Comparison of ENCODE assay signal across 8 mouse cellular contexts in the genomic region with DNA sequence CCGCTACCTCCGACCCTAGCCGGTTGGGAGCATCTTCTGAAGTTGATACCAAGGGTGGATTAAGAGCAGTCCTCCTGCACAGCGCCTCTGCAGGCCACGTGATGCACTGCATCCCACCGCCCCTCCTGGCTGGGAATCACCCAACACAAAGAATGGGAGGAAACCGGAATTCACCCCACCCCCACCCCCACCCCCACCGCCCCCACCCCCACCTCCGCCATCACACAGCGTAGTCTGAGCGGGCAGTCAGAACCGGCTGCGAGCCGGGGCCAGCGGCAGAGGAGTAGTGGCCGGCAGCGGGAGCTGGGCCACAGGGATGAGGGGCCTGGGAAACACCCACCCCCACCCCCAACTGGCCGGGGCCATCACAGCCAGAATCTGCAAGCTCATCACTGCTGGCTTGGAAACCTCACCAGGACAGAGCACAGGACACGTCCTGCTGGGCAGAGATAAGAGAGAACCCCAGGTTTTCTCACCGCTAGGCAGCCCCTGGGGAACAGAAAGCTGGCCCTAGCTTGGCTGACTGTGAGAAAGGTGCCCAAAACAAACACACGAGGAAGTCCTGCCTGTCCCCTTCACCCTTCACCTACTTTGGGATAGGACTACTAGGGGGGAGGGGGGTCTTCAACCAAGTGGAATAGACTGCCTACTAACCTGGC.
DNase-seq lines count a peak whose midpoint lies in the region; ATAC-seq and TF ChIP-seq lines count a peak whose summit lies in the region.

No protein-coding gene starts in this region.

- peak; percentile 22 for DNase-seq in A20 (ENCODE audit: low read depth, low spot score)
- DNase-seq in adrenal gland, adult 8-10 months: peak; percentile 60
- DNase-seq in kidney, postnatal 0 days (ENCODE audit: low spot score): peak; percentile 92
- DNase-seq in lung, embryonic 14.5 days: peak; percentile 92
- peak; percentile 46 for DNase-seq in ovary, postnatal 10 days (ENCODE audit: low spot score)
- DNase-seq in thymus, postnatal 4 days: peak; percentile 78

- TF ChIP-seq CTCF in kidney, postnatal 0 days (IDR thresholded peaks at IDR 0.05; ENCODE audit: low read depth): peak; percentile 84
- TF ChIP-seq CTCF in lung, embryonic 14.5 days (IDR thresholded peaks at IDR 0.05; ENCODE audit: low read depth): peak; percentile 90

- H3K9ac ChIP-seq in heart, embryonic 14.5 days (ENCODE audit: low read length): peak overlapping the region; percentile 65; the same call in 1 of the 2 replicates
- H3K9ac ChIP-seq in kidney, postnatal 0 days (ENCODE audit: low read depth, low read length): peak overlapping the region; percentile 25; the same call in 1 of the 2 replicates
- peak overlapping the region; percentile 48 for H3K9ac ChIP-seq in lung, embryonic 14.5 days

- peak overlapping the region in 1 of 2 experiments; percentile 26; a peak in 3 of 4 replicates for H3K4me3 ChIP-seq in heart, embryonic 14.5 days (ENCODE audit: control insufficient read depth in 1 of 2, insufficient read depth in 1 of 2, low read depth in 1 of 2, low read length in 2 of 2)
- H3K4me3 ChIP-seq in kidney, postnatal 0 days (replicated peaks; ENCODE audit: low read depth, low read length): no peak overlapping the region
- peak overlapping the region; percentile 27 for H3K4me3 ChIP-seq in lung, embryonic 14.5 days (ENCODE audit: low read depth, low read length)

- WGBS in heart, embryonic 14.5 days: 4% methylated on average over 18 of the region's 21 CpGs
- under 1% methylated on average over 18 of the region's 21 CpGs for WGBS in kidney, postnatal 0 days
- under 1% methylated on average over 20 of the region's 21 CpGs for WGBS in lung, embryonic 14.5 days

- H3K4me2 ChIP-seq in heart, embryonic 14.5 days (ENCODE audit: low read length): peak overlapping the region; percentile 62
- H3K4me2 ChIP-seq in kidney, postnatal 0 days (ENCODE audit: low read length): peak overlapping the region; percentile 44
- peak overlapping the region; percentile 63 for H3K4me2 ChIP-seq in lung, embryonic 14.5 days

- H3K9me3 ChIP-seq in heart, embryonic 14.5 days (ENCODE audit: control insufficient read depth, low read length): 0 out of 2 replicates have a peak, but pooled peaks cover 3% of the 10 kb centered on the region
- H3K9me3 ChIP-seq in kidney, postnatal 0 days (replicated peaks; ENCODE audit: low read length): no peaks in the 10 kb centered on the region
- H3K9me3 ChIP-seq in lung, embryonic 14.5 days (ENCODE audit: low read depth, low read length): no peaks in the 10 kb centered on the region

- H3K27ac ChIP-seq in heart, embryonic 14.5 days (replicated peaks in 1 of 2; ENCODE audit: control insufficient read depth in 1 of 2, insufficient read depth in 1 of 2, low read depth in 2 of 2, low read length in 2 of 2): peak overlapping the region; percentile 14 to 41; a peak in 1 of 4 replicates
- peak overlapping the region; percentile 43 for H3K27ac ChIP-seq in kidney, postnatal 0 days
- H3K27ac ChIP-seq in lung, embryonic 14.5 days (ENCODE audit: low read depth): peak overlapping the region; percentile 55; the same call in 1 of the 2 replicates

- peak; percentile 88 for ATAC-seq in erythroblast, adult 5-6 weeks (replicated peaks; ENCODE audit: low FRiP score, poor library complexity, severe bottlenecking)
- peak; percentile 54 for ATAC-seq in heart, embryonic 14.5 days (ENCODE audit: insufficient number of reproducible peaks, insufficient read depth, low FRiP score, low read depth)
- peak; percentile 58 for ATAC-seq in kidney, postnatal 0 days (replicated peaks; ENCODE audit: low FRiP score, low read depth)
- peak; percentile 79 for ATAC-seq in lung, embryonic 14.5 days (ENCODE audit: insufficient read depth)

- no peaks in the 10 kb centered on the region for H3K36me3 ChIP-seq in heart, embryonic 14.5 days (ENCODE audit: control insufficient read depth, insufficient read depth, low read length)
- no peaks in the 10 kb centered on the region for H3K36me3 ChIP-seq in kidney, postnatal 0 days (ENCODE audit: insufficient read depth, low read length)
- no peaks in the 10 kb centered on the region for H3K36me3 ChIP-seq in lung, embryonic 14.5 days (ENCODE audit: insufficient read depth)

- H3K27me3 ChIP-seq in heart, embryonic 14.5 days (ENCODE audit: control insufficient read depth, insufficient read depth, low read length): no peaks in the 10 kb centered on the region
- H3K27me3 ChIP-seq in kidney, postnatal 0 days (ENCODE audit: insufficient read depth, low read length): no peaks in the 10 kb centered on the region
- H3K27me3 ChIP-seq in lung, embryonic 14.5 days (ENCODE audit: insufficient read depth, low read length): no peaks in the 10 kb centered on the region

- H3K4me1 ChIP-seq in heart, embryonic 14.5 days (ENCODE audit: control insufficient read depth in 2 of 2, insufficient read depth in 2 of 2, low read length in 2 of 2): peaks cover 15 to 18% of the 10 kb centered on the region in 2 experiments
- peaks cover 22% of the 10 kb centered on the region for H3K4me1 ChIP-seq in kidney, postnatal 0 days (replicated peaks; ENCODE audit: insufficient read depth, low read length)
- peaks cover 10% of the 10 kb centered on the region for H3K4me1 ChIP-seq in lung, embryonic 14.5 days (ENCODE audit: insufficient read depth)

Comparison
In these comparisons a context has a peak if more than half of its experiments do, and no peak if none do; other contexts are left out.
1. DNase-seq: peak in every context shown above with its lines; median percentile 92 in kidney, postnatal 0 days; 92 in lung, embryonic 14.5 days; 78 in thymus, postnatal 4 days; 60 in adrenal gland, adult 8-10 months; 46 in ovary, postnatal 10 days; 22 in A20.